Mouse (Mus musculus): Measurements from ENCODE around the gene Tollip. TPM values are rescaled to one million over a fixed set of nuclear protein-coding genes. Genes with fewer than 3 reads are reported as not detected.

Gene Tollip
- 13.5 and 15.3 TPM in 2 replicates for polyA plus RNA-seq (2012; rRNA removed)

DNA sequence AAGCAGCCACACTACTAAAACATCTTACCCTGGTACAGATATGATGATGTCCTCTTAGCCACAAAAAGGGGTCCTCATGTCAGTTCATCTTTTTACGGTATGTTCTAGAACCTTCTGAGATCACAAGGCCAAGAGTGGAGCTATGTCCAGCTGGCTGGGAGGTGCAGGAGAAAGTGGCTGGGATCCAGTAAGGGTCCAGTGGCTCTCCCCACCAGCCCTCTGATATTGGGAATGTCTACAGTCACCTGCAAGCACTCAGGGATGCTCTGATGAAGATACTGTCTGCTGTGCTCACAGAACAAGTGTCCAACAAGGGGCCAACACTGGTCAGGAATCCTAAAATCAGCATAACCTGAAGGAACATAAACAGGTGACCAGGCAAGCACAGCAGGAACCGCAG, at the start of gene Tollip:
Gene Tollip, minus strand, starts transcription at position 101 of the 400 bp plus-strand sequence.

GRCm38 (mm10) chr7:141948906-141949798, 30.8 kb upstream of the Tollip start, which contains the start of gene Brsk2:
Gene Brsk2 (plus strand): TSS chr7:141949751.

DNA sequence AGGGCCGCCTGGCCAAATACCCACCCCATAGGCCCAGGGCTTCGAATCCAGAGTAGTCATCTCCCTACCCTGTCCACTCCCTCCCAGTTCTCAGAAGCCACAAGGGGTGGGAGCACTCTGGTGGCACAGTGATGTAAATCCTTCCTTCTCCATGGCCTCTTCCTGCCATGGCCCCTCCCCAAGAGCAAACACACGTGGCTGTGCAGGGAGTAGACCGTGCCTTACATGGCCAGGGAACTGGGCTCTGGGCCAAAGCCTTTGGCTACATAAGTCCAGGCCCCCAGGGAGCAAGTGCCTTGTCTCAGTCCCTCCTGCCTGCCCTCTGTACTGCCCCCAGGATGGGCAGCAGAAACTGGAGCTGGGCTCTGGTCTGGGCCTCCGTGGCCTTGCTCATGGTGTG, 79.5 kb downstream of the Tollip start, which contains the start of gene Muc5b:
Gene Muc5b, plus strand, starts transcription at position 292 of the 400 bp plus-strand sequence.

Other genes starting within 250 kb of the Tollip start
- 0.10 and 0.16 TPM in 2 replicates for gene Muc2, start 228.2 kb downstream of the Tollip start, polyA plus RNA-seq (2012; rRNA removed)
- gene Muc5ac, start 129.5 kb downstream of the Tollip start, polyA plus RNA-seq (2012; rRNA removed), result not detected in 2 replicates
- gene Muc5b, start 79.4 kb downstream of the Tollip start, polyA plus RNA-seq (2012; rRNA removed), result not detected in 2 replicates
- gene Brsk2, start 31.2 kb upstream of the Tollip start, polyA plus RNA-seq (2012; rRNA removed), result 0.03 TPM in 1 of 2 replicates, not detected in the other
- 40.6 and 44.6 TPM in 2 replicates for gene Mob2, start 142.6 kb upstream of the Tollip start, polyA plus RNA-seq (2012; rRNA removed)
- 2.7 and 2.8 TPM in 2 replicates for gene Dusp8, start 177.3 kb upstream of the Tollip start, polyA plus RNA-seq (2012; rRNA removed)
- not detected in 2 replicates for gene Gm45618, start 202.2 kb upstream of the Tollip start, polyA plus RNA-seq (2012; rRNA removed)
- gene Gm39115, start 217.5 kb upstream of the Tollip start, polyA plus RNA-seq (2012; rRNA removed), result not detected in 2 replicates
- gene Gm45337, start 226.1 kb upstream of the Tollip start, polyA plus RNA-seq (2012; rRNA removed), result not detected in 2 replicates
- not detected in 2 replicates for gene Gm29735, start 238.6 kb upstream of the Tollip start, polyA plus RNA-seq (2012; rRNA removed)
- gene Gm4553, start 247.2 kb upstream of the Tollip start, polyA plus RNA-seq (2012; rRNA removed), result not detected in 2 replicates

Data from liver, embryonic 14 days (tissue).